Mouse (Mus musculus) brain, embryonic 14.5 days (tissue): ENCODE results near the gene Slc38a3.

Experiments used
- CTCF ChIP-seq: fragments of 200-500 bp; IDR thresholded peaks from 2 replicates; pipeline ENCODE4 v1.5.1; 2012; ENCODE audit warnings: inconsistent platforms, mild to moderate bottlenecking, moderate library complexity, borderline replicate concordance; ENCODE audit not compliant: insufficient read depth, insufficient read length; ENCODE audit errors: extremely low read depth
- POLR2A ChIP-seq: fragments of 200-500 bp; IDR thresholded peaks from 2 replicates; pipeline ENCODE4 v1.6.1; 2012; ENCODE audit warnings: mild to moderate bottlenecking, inconsistent platforms, borderline replicate concordance; ENCODE audit not compliant: poor library complexity, insufficient read depth, insufficient read length, severe bottlenecking; ENCODE audit errors: extremely low read depth

GRCm38 (mm10) chr9:107699376-107699980, 30.1 kb upstream of the Slc38a3 start:
- TF ChIP-seq CTCF (no peak), POLR2A (no peak)
